Mouse (Mus musculus) neural tube, embryonic 11.5 days (tissue): ENCODE measurements around the gene Washc1. TPM values are rescaled to one million over a fixed set of nuclear protein-coding genes. Genes with fewer than 3 reads are reported as not detected.

Experiments used
- ATAC-seq: fragments of 200-750 bp; cut with Nextera tagmentation; 2 replicates; pipeline ENCODE4 v1.8.0; 2017; ENCODE audit warnings: moderate number of reproducible peaks, mild to moderate bottlenecking, moderate TSS enrichment, moderate library complexity; ENCODE audit not compliant: insufficient read depth, low FRiP score, low TSS enrichment
- DNase-seq: peaks from one replicate; pipeline ENCODE4 v3.0.0-alpha.2; 2015; ENCODE audit warnings: low spot score
- H3K27ac ChIP-seq: fragments of 300-500 bp; sonication (generic); 2 replicates; pipeline ENCODE4 v1.5.1; 2014; ENCODE audit warnings: low read depth, mild to moderate bottlenecking, low read length
- H3K27me3 ChIP-seq: fragments of 300-500 bp; sonication (generic); 2 replicates; pipeline ENCODE4 v1.6.1; 2014; ENCODE audit warnings: mild to moderate bottlenecking, low read length, mixed read lengths; ENCODE audit not compliant: control insufficient read depth, insufficient read depth
- H3K36me3 ChIP-seq: fragments of 300-500 bp; sonication (generic); 2 replicates; pipeline ENCODE4 v1.6.1; 2014; ENCODE audit warnings: mild to moderate bottlenecking, low read length, moderate library complexity, mixed read lengths; ENCODE audit not compliant: control insufficient read depth, insufficient read depth
- H3K4me1 ChIP-seq: fragments of 300-500 bp; sonication (generic); 2 replicates; pipeline ENCODE4 v1.6.1; 2014; ENCODE audit warnings: low read length, mixed read lengths; ENCODE audit not compliant: control insufficient read depth, insufficient read depth
- H3K4me2 ChIP-seq: fragments of 300-500 bp; sonication (generic); 2 replicates; pipeline ENCODE4 v1.6.1; 2014; ENCODE audit warnings: low read depth, mild to moderate bottlenecking, moderate library complexity
- H3K4me3 ChIP-seq: fragments of 300-500 bp; sonication (generic); 2 replicates; pipeline ENCODE4 v1.5.1; 2014; ENCODE audit warnings: low read depth, low read length
- H3K9ac ChIP-seq: fragments of 300-500 bp; sonication (generic); 2 replicates; pipeline ENCODE4 v1.6.1; 2014; ENCODE audit warnings: mild to moderate bottlenecking, low read length
- H3K9me3 ChIP-seq: fragments of 300-500 bp; sonication (generic); 2 replicates; pipeline ENCODE4 v1.6.1; 2016; ENCODE audit warnings: low read length; ENCODE audit not compliant: control insufficient read depth
- WGBS: fragments of 180-500 bp; shearing (Covaris S2); extraction: QIAGEN DNeasy Blood & Tissue Kit; methylation state at CpG from one replicate; pipeline ENCODE4 v1.1.7; 2014; 5-methylcytosine and 5-hydroxymethylcytosine counted together
- polyA plus RNA-seq: library from polyadenylated mRNA; unstranded; fragments of >200 nt; fragmentation: Nextera tagmentation; extraction: Ambion mirVana; gene quantifications from 2 replicates; pipeline ENCODE4 v1.2.1, GENCODE M21; 2014

The Washc1 gene
- polyA plus RNA-seq, 1 experiment from 2014 or later, result 31.5 TPM

DNA sequence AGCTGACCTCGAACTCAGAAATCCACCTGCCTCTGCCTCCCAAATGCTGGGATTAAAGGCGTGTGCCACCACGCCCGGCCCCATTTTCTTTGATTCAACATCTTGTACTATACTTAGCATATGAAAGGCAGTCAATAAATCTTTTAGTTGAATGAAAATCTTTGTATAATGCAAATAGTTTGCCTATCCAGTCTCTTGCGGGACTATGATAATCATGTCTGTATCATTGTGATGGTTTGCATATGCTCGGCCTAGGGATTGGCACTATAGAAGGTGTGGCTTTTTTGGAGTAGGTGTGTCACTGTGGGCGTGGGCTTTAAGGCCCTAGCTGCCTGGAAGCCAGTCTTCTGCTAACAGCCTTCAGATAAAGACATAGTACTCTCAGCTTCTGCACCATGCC, 7.3 kb upstream of the Washc1 start:
- Histone ChIP-seq H3K4me2 (no peak overlapping the region), H3K9ac (no peak overlapping the region), H3K4me1 (peaks cover 4% of the 10 kb centered on the region; the same call in 1 of the 2 replicates), H3K9me3 (no peaks in the 10 kb centered on the region), H3K27ac (no peak overlapping the region), H3K4me3 (no peak overlapping the region), H3K27me3 (no peaks in the 10 kb centered on the region), H3K36me3 (no peaks in the 10 kb centered on the region)
- ATAC-seq (no peak), DNase-seq (no peak)
- 87% methylated on average over 7 of the region's 7 CpGs for WGBS

DNA sequence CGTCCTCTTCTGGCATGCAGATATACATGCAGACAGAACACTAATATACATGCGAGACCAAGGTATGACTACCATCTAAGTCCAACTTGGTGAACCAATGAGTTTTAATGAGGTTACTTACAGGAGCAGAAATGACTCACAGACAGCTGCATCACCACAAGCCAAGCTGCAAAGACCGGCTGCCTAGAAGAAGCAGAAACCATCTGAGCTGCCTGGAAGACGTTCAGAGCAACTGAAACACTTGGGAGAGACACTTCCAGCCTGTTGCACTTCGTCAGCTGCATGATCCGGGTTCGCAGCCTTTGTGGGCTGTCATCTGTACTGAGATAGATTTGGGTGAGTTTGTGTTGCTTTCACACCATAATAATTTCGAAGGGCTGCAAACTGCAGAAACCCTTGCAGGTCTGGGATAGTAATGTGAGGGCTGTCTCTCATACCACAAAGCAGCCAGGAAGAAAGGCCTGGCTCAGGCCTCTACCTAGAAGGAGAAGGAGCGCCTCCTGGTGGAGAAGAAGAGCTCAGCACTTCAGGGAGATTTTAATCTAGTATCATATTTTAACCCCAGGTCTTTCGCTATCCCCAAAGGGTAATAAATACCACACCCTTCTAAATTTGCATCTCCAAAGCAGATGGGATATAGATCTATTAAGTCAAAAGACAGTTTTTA, 4.6 kb upstream of the Washc1 start:
- Histone ChIP-seq H3K27me3 (no peaks in the 10 kb centered on the region), H3K27ac (no peak overlapping the region), H3K4me2 (no peak overlapping the region), H3K9ac (no peak overlapping the region), H3K9me3 (no peaks in the 10 kb centered on the region), H3K4me3 (no peak overlapping the region), H3K36me3 (no peaks in the 10 kb centered on the region), H3K4me1 (0 out of 2 replicates have a peak, but pooled peaks cover 3% of the 10 kb centered on the region)
- DNase-seq (peak; percentile 53), ATAC-seq (no peak)
- 55% methylated on average over 10 of the region's 10 CpGs for WGBS

DNA sequence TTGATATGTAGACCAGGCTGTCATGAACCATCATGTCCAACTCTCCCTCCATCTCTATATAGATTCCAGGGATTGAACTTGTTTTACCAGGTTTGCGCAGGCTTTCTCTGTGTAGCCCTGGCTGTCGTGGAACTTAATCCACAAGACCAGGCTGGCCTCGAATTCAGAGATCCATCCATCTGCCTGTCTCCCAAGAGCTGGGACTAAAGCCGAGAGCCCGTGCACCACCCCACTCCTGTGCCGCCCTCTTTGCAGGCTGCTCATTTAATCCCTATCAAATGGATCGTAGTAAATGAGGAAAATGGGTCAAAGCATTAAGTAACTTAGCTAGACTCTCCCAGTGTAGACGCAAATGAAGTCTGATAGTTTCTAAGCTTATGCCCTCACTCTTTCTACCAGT, 3.9 kb upstream of the Washc1 start:
- H3K4me2 ChIP-seq, result no peak overlapping the region
- no peaks in the 10 kb centered on the region for H3K9me3 ChIP-seq
- H3K9ac ChIP-seq, result no peak overlapping the region
- H3K27ac ChIP-seq, result no peak overlapping the region
- no peak for ATAC-seq
- peaks cover 7% of the 10 kb centered on the region for H3K4me1 ChIP-seq
- no peak for DNase-seq
- H3K27me3 ChIP-seq, result no peaks in the 10 kb centered on the region
- 78% methylated on average over 8 of the region's 8 CpGs for WGBS
- no peaks in the 10 kb centered on the region for H3K36me3 ChIP-seq
- no peak overlapping the region for H3K4me3 ChIP-seq

DNA sequence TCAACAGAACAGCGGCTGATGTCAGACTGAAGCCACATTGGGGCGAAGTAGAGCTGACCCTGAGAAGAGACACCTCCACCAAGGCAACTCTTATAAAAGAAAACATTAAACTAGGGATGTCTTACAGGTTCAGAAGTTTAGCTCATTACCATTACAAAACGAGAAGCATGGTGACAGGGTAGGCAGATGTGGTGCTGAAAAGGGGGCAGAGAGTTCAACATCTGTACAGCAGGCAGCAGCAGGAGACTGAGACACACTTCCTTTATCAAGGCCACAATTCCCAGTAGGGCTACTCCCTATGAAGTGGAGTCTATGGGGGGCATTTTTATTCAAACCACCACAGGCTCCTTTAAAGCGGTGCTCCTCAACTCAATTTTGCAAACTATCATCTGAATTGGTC, 3.1 kb upstream of the Washc1 start:
- H3K9ac ChIP-seq, result no peak overlapping the region
- H3K4me2 ChIP-seq, result no peak overlapping the region
- peaks cover 8% of the 10 kb centered on the region for H3K4me1 ChIP-seq
- DNase-seq, result no peak
- H3K27me3 ChIP-seq, result no peaks in the 10 kb centered on the region
- H3K4me3 ChIP-seq, result no peak overlapping the region
- no peaks in the 10 kb centered on the region for H3K9me3 ChIP-seq
- no peaks in the 10 kb centered on the region for H3K36me3 ChIP-seq
- WGBS, result 79% methylated on average over 4 of the region's 4 CpGs
- no peak for ATAC-seq
- H3K27ac ChIP-seq, result no peak overlapping the region

DNA sequence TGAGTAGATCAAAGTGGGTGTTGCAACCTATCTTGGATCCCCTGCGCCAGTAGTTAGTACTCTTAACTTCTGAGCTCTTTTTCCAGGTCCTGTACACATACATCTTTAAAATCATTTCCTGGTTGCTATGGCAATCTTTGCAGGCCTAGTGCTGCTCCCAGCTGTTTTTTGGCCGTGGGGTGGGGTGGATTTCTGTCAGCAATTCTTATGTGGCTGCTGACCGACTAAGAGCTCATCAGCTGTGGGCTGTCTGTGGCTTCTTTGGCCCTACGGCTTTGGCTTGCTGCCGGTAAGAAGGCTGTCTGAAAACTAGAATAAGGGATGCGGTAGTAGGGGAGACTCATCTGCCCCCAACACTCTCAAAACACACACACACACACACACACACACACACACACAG, 599 bp upstream of the Washc1 start:
- Histone ChIP-seq H3K27me3 (no peaks in the 10 kb centered on the region), H3K4me1 (peaks cover 8% of the 10 kb centered on the region), H3K36me3 (peaks cover under 1% of the 10 kb centered on the region), H3K4me3 (peak overlapping the region; percentile 81; the same call in 1 of the 2 replicates), H3K27ac (no peak overlapping the region), H3K4me2 (peak overlapping the region; percentile 44), H3K9me3 (no peaks in the 10 kb centered on the region), H3K9ac (no peak overlapping the region)
- DNase-seq (no peak), ATAC-seq (no peak)
- WGBS, result 63% methylated on average over 6 of the region's 6 CpGs

DNA sequence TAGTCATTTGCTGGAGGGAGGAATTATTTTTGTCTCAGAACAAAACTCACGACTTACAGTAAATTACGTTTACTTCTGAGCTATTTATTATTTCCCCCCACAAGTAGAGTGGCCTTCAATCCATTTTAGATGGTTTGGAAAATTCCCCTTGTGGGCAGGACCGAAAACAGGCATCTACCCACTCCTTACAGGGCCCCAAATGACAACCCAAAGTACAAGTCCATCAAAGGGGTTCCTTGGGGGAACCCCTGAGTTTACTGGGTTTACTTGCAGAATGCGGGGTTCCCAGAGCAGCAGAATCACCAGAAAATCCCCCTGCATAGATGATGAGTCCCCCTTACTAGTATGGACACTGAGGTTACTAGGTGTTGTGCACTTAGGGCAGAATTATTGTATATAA, 821 bp downstream of the Washc1 start:
- Histone ChIP-seq H3K4me3 (peak overlapping the region; percentile 81), H3K9me3 (no peaks in the 10 kb centered on the region), H3K9ac (peak overlapping the region; percentile 78), H3K27ac (no peak overlapping the region), H3K4me2 (peak overlapping the region; percentile 44), H3K27me3 (no peaks in the 10 kb centered on the region), H3K4me1 (peaks cover 8% of the 10 kb centered on the region), H3K36me3 (peaks cover 7% of the 10 kb centered on the region)
- ATAC-seq (no peak), DNase-seq (no peak)
- WGBS, result 51% methylated on average over 4 of the region's 4 CpGs

DNA sequence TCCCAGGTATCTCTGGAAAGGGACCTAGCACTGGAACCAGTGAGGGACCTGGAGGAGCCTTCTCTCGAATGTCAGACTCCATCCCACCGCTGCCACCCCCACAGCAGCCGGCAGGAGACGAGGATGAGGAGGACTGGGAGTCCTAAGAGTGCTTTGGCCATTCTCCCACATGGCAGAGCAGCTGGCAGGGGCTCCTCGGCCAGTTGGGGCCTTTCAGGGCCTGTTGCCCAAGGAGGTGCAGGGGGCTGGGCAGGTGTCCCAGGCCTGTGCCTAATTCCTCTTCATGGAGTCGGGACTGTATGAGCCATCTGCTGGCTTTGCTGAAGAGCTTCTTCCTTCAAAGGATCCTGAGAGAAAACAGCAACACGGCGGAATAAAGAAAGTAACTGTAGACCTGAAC, 7.6 kb downstream of the Washc1 start:
- 91% methylated on average over 8 of the region's 8 CpGs for WGBS
- H3K27ac ChIP-seq, result no peak overlapping the region
- H3K36me3 ChIP-seq, result peaks cover 14% of the 10 kb centered on the region
- no peak overlapping the region for H3K4me3 ChIP-seq
- ATAC-seq, result no peak
- no peak overlapping the region for H3K4me2 ChIP-seq
- H3K4me1 ChIP-seq, result no peaks in the 10 kb centered on the region
- no peak for DNase-seq
- no peak overlapping the region for H3K9ac ChIP-seq
- no peaks in the 10 kb centered on the region for H3K27me3 ChIP-seq
- H3K9me3 ChIP-seq, result no peaks in the 10 kb centered on the region

DNA sequence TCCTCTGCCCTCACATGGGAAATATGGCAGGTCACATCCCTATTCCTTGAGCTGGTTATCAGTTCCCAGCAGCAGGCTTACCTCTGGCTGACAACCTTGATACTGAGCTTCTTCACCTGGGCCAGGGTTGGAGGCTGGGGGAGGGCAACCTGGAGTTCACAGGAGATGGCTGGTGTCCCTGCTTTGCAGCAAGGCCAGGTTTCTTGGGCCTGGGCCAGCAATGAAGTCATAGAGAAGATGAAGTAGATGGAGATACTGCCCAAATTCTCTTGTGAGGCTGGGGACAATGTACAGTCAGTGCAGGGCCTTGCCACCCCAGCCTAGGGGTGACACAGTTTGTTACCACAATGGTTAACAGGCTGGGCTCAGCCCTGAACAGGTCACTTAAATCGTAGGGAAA, 9.4 kb downstream of the Washc1 start:
- H3K4me2 ChIP-seq, result no peak overlapping the region
- no peak for ATAC-seq
- no peak overlapping the region for H3K4me3 ChIP-seq
- no peaks in the 10 kb centered on the region for H3K27me3 ChIP-seq
- H3K27ac ChIP-seq, result no peak overlapping the region
- no peaks in the 10 kb centered on the region for H3K4me1 ChIP-seq
- H3K36me3 ChIP-seq, result peaks cover 13% of the 10 kb centered on the region
- 87% methylated on average over 1 of the region's 1 CpGs for WGBS
- DNase-seq, result no peak
- H3K9ac ChIP-seq, result no peak overlapping the region
- no peaks in the 10 kb centered on the region for H3K9me3 ChIP-seq

DNA sequence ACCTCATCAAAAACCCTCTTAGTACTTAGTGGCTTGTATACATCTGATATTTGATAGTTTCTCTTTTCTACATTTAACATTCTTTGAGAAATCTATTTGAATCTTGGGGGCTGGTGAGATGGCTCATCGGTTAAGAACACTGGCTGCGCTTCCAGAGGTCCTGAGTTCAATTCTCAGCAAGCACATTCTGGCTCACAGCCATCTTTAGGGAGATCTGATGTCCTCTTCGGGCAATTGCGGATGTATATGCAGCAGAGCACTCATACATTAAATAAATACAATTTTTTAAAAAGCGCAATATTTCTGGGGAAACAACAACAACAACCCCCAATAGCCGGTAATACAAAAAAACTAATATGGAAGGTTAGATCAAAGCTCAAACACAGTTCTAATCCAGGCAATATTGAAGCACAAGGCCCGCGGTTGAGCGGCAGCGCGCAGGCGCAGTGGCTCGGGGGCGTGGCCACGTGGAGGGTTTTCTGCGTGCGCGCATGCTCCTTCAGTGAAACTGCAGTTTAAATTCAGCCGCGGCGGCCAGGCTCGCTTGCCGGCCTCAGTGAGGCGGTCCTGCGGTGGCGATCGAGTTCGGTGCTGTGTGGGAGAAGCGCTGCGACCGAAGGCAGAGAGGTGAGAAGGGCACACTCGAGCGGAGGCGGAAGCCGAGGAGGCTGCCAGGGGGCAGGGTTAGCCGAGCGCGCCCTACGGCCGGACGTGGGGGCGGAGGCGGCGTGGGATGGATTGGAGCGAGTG, 11.9 kb downstream of the Washc1 start, which contains the start of gene Ddx11:
Ddx11 (plus strand) TSS at position 455 of the 750 bp plus-strand sequence.
- Histone ChIP-seq H3K9me3 (no peaks in the 10 kb centered on the region), H3K4me1 (no peaks in the 10 kb centered on the region), H3K36me3 (peaks cover 6% of the 10 kb centered on the region), H3K27ac (peak within 1 kb of the TSS; percentile 75), H3K4me3 (peak within 1 kb of the TSS; percentile 75), H3K9ac (peak within 1 kb of the TSS; percentile 73), H3K4me2 (peak within 1 kb of the TSS; percentile 46), H3K27me3 (no peaks in the 10 kb centered on the region)
- ATAC-seq, result peak; percentile 71
- WGBS, result 6% methylated on average over 45 of the region's 45 CpGs
- peak; percentile 96 for DNase-seq
